Comparison of ENCODE assay signal across 13 mouse cellular contexts in genomic region chr3:125660114-125660717, GRCm38 (mm10).
A peak's percentile ranks its signal among the peaks of the same experiment; 100 is the strongest.
DNase-seq lines count a peak whose midpoint lies in the region; ATAC-seq lines count a peak whose summit lies in the region.
"Had no signal": no experiment of that assay in that cellular context is flagged by ENCODE, and none has a peak within 500 bp of the region (broad histone marks: within the 10 kb centered on the region; RNA-seq: fewer than 3 reads in every experiment).

No protein-coding gene starts in this region.

- no peak for DNase-seq in lung, postnatal 36 days
- no peak for DNase-seq in layer of hippocampus, adult 9-11 months
- no peak for DNase-seq in cerebellum, adult 9-11 months
- DNase-seq in adipocyte (ENCODE audit: low spot score): no peak
- DNase-seq: adrenal gland, postnatal 36 days; cerebellum, adult 9-10 months; heart, postnatal 10 days; kidney, postnatal 25 days; left cerebral cortex, postnatal 4 days had no signal

- H3K27me3 ChIP-seq in lung, embryonic 15.5 days: no peaks in the 10 kb centered on the region
- H3K27me3 ChIP-seq in forebrain, embryonic 12.5 days: no peaks in the 10 kb centered on the region
- H3K27me3 ChIP-seq in intestine, embryonic 16.5 days (replicated peaks; ENCODE audit: control insufficient read depth, insufficient read depth, low read length): no peaks in the 10 kb centered on the region
- H3K27me3 ChIP-seq in neural tube, embryonic 13.5 days: no peaks in the 10 kb centered on the region

- H3K36me3 ChIP-seq in lung, embryonic 15.5 days: no peaks in the 10 kb centered on the region
- no peaks in the 10 kb centered on the region for H3K36me3 ChIP-seq in forebrain, embryonic 12.5 days (replicated peaks)
- H3K36me3 ChIP-seq in intestine, embryonic 16.5 days (ENCODE audit: control insufficient read depth, insufficient read depth, low read length): no peaks in the 10 kb centered on the region
- H3K36me3 ChIP-seq in neural tube, embryonic 13.5 days: no peaks in the 10 kb centered on the region

- H3K9me3 ChIP-seq in lung, embryonic 15.5 days: no peaks in the 10 kb centered on the region
- no peaks in the 10 kb centered on the region for H3K9me3 ChIP-seq in forebrain, embryonic 12.5 days
- no peaks in the 10 kb centered on the region for H3K9me3 ChIP-seq in intestine, embryonic 16.5 days (ENCODE audit: control insufficient read depth, low read length)
- no peaks in the 10 kb centered on the region for H3K9me3 ChIP-seq in neural tube, embryonic 13.5 days

- H3K4me2 ChIP-seq in lung, embryonic 15.5 days: no peak overlapping the region
- H3K4me2 ChIP-seq in forebrain, embryonic 12.5 days: no peak overlapping the region
- no peak overlapping the region for H3K4me2 ChIP-seq in intestine, embryonic 16.5 days (ENCODE audit: low read depth, low read length)
- H3K4me2 ChIP-seq in neural tube, embryonic 13.5 days: no peak overlapping the region

- H3K4me3 ChIP-seq in lung, embryonic 15.5 days: no peak overlapping the region
- no peak overlapping the region for H3K4me3 ChIP-seq in forebrain, embryonic 12.5 days (replicated peaks)
- H3K4me3 ChIP-seq in intestine, embryonic 16.5 days (ENCODE audit: low read length): no peak overlapping the region
- no peak overlapping the region for H3K4me3 ChIP-seq in neural tube, embryonic 13.5 days

- 52% methylated on average over 3 of the region's 3 CpGs for WGBS in lung, embryonic 15.5 days
- 67% methylated on average over 3 of the region's 3 CpGs for WGBS in forebrain, embryonic 12.5 days
- WGBS in intestine, embryonic 16.5 days: 61% methylated on average over 3 of the region's 3 CpGs
- 48% methylated on average over 3 of the region's 3 CpGs for WGBS in neural tube, embryonic 13.5 days

- peak; percentile 67; the same call in 1 of the 2 replicates for ATAC-seq in lung, embryonic 15.5 days (ENCODE audit: borderline replicate concordance, extremely low read depth, low FRiP score, low TSS enrichment)
- ATAC-seq in forebrain, embryonic 12.5 days (ENCODE audit: low FRiP score): peak; percentile 87
- ATAC-seq in intestine, embryonic 16.5 days: peak; percentile 73; the same call in 1 of the 2 replicates
- peak; percentile 74 for ATAC-seq in neural tube, embryonic 13.5 days (ENCODE audit: low read depth)

- no peak overlapping the region for H3K27ac ChIP-seq in lung, embryonic 15.5 days
- H3K27ac ChIP-seq in forebrain, embryonic 12.5 days: no peak overlapping the region
- no peak overlapping the region for H3K27ac ChIP-seq in intestine, embryonic 16.5 days (ENCODE audit: low read length)
- H3K27ac ChIP-seq in neural tube, embryonic 13.5 days (replicated peaks): no peak overlapping the region

- no peak overlapping the region for H3K9ac ChIP-seq in lung, embryonic 15.5 days
- no peak overlapping the region for H3K9ac ChIP-seq in forebrain, embryonic 12.5 days
- no peak overlapping the region for H3K9ac ChIP-seq in intestine, embryonic 16.5 days (ENCODE audit: low read depth, low read length)
- no peak overlapping the region for H3K9ac ChIP-seq in neural tube, embryonic 13.5 days

- H3K4me1 ChIP-seq in lung, embryonic 15.5 days: no peaks in the 10 kb centered on the region
- H3K4me1 ChIP-seq in forebrain, embryonic 12.5 days: peaks cover 7% of the 10 kb centered on the region
- H3K4me1 ChIP-seq in intestine, embryonic 16.5 days (ENCODE audit: control insufficient read depth, insufficient read depth, low read length): peaks cover 4% of the 10 kb centered on the region; the same call in 1 of the 2 replicates
- H3K4me1 ChIP-seq in neural tube, embryonic 13.5 days (replicated peaks): 0 out of 2 replicates have a peak, but pooled peaks cover 2% of the 10 kb centered on the region
